Mouse (Mus musculus): ENCODE data around the gene Tmem135. TPM values are rescaled to one million over a fixed set of nuclear protein-coding genes. Genes with fewer than 3 reads are reported as not detected.
"Not testable (repeated sequence)": the region's sequence is repeated elsewhere in the genome, so short reads cannot be mapped to it uniquely, and the experiment has no call there.

Tmem135 gene
- polyA plus RNA-seq, 1 experiment: 27.6 TPM

GRCm38 (mm10) chr7:89329896-89330295 is 74.1 kb downstream of the Tmem135 start:
- no peak for DNase-seq (ENCODE audit: low read depth in 1 of 2, low spot score in 2 of 2)
- Histone ChIP-seq H3K27me3 (ENCODE audit: control insufficient read depth, insufficient read depth, low read length) (no peaks in the 10 kb centered on the region), H3K36me3 (ENCODE audit: control insufficient read depth, insufficient read depth, low read length) (no peaks in the 10 kb centered on the region), H3K4me3 (ENCODE audit: extremely low read depth, insufficient read depth, insufficient read length) (no peak overlapping the region), H3K27ac (ENCODE audit: insufficient read depth, low read length) (no peak overlapping the region), H3K4me1 (ENCODE audit: control insufficient read depth, insufficient read depth, insufficient read length) (no peaks in the 10 kb centered on the region)
- TF ChIP-seq POLR2A (IDR thresholded peaks at IDR 0.05; ENCODE audit: low read depth, low read length) (no peak), CTCF (IDR thresholded peaks at IDR 0.05; ENCODE audit: extremely low read depth, insufficient read depth, insufficient read length, insufficient replicate concordance) (no peak)
- WGBS: 84% methylated on average over 1 of the region's 1 CpGs

GRCm38 (mm10) chr7:89327731-89328130 is 76.3 kb downstream of the Tmem135 start:
- 95% methylated on average over 5 of the region's 5 CpGs for WGBS
- no peak for DNase-seq (ENCODE audit: low read depth in 1 of 2, low spot score in 2 of 2)
- no peak overlapping the region for H3K4me3 ChIP-seq (ENCODE audit: extremely low read depth, insufficient read depth, insufficient read length)
- TF ChIP-seq CTCF (IDR thresholded peaks at IDR 0.05; ENCODE audit: extremely low read depth, insufficient read depth, insufficient read length, insufficient replicate concordance) (no peak), POLR2A (IDR thresholded peaks at IDR 0.05; ENCODE audit: low read depth, low read length) (no peak)
- no peaks in the 10 kb centered on the region for H3K27me3 ChIP-seq (ENCODE audit: control insufficient read depth, insufficient read depth, low read length)
- H3K27ac ChIP-seq (ENCODE audit: insufficient read depth, low read length): no peak overlapping the region
- H3K36me3 ChIP-seq (ENCODE audit: control insufficient read depth, insufficient read depth, low read length): no peaks in the 10 kb centered on the region
- no peaks in the 10 kb centered on the region for H3K4me1 ChIP-seq (ENCODE audit: control insufficient read depth, insufficient read depth, insufficient read length)

GRCm38 (mm10) chr7:89326761-89327160 is 77.3 kb downstream of the Tmem135 start:
- Histone ChIP-seq H3K4me3 (ENCODE audit: extremely low read depth, insufficient read depth, insufficient read length) (no peak overlapping the region), H3K4me1 (ENCODE audit: control insufficient read depth, insufficient read depth, insufficient read length) (no peaks in the 10 kb centered on the region), H3K36me3 (ENCODE audit: control insufficient read depth, insufficient read depth, low read length) (no peaks in the 10 kb centered on the region), H3K27ac (ENCODE audit: insufficient read depth, low read length) (no peak overlapping the region), H3K27me3 (ENCODE audit: control insufficient read depth, insufficient read depth, low read length) (no peaks in the 10 kb centered on the region)
- DNase-seq (ENCODE audit: low read depth in 1 of 2, low spot score in 2 of 2): no peak
- WGBS: 81% methylated on average over 4 of the region's 4 CpGs
- TF ChIP-seq CTCF (IDR thresholded peaks at IDR 0.05; ENCODE audit: extremely low read depth, insufficient read depth, insufficient read length, insufficient replicate concordance): no peak

- no peaks in the 10 kb centered on the region for H3K36me3 ChIP-seq (ENCODE audit: control insufficient read depth, insufficient read depth, low read length)
- 68% methylated on average over 5 of the region's 5 CpGs for WGBS
- no peak for DNase-seq (ENCODE audit: low read depth in 1 of 2, low spot score in 2 of 2)
- H3K27me3 ChIP-seq (ENCODE audit: control insufficient read depth, insufficient read depth, low read length): no peaks in the 10 kb centered on the region
- no peaks in the 10 kb centered on the region for H3K4me1 ChIP-seq (ENCODE audit: control insufficient read depth, insufficient read depth, insufficient read length)
- TF ChIP-seq CTCF (IDR thresholded peaks at IDR 0.05; ENCODE audit: extremely low read depth, insufficient read depth, insufficient read length, insufficient replicate concordance) (no peak), POLR2A (IDR thresholded peaks at IDR 0.05; ENCODE audit: low read depth, low read length) (no peak)
- no peak overlapping the region for H3K27ac ChIP-seq (ENCODE audit: insufficient read depth, low read length)
- no peak overlapping the region for H3K4me3 ChIP-seq (ENCODE audit: extremely low read depth, insufficient read depth, insufficient read length)
These were observed 77.8 kb downstream of the Tmem135 start for GRCm38 (mm10) chr7:89326202-89326601.

- not testable (repeated sequence) for H3K27me3 ChIP-seq (ENCODE audit: control insufficient read depth, insufficient read depth, low read length); H3K27ac ChIP-seq (ENCODE audit: insufficient read depth, low read length); H3K36me3 ChIP-seq (ENCODE audit: control insufficient read depth, insufficient read depth, low read length); H3K4me3 ChIP-seq (ENCODE audit: extremely low read depth, insufficient read depth, insufficient read length); DNase-seq (ENCODE audit: low read depth in 1 of 2, low spot score in 2 of 2); H3K4me1 ChIP-seq (ENCODE audit: control insufficient read depth, insufficient read depth, insufficient read length)
- 91% methylated on average over 4 of the region's 4 CpGs for WGBS
These were observed 81.3 kb downstream of the Tmem135 start for GRCm38 (mm10) chr7:89322741-89323140.

GRCm38 (mm10) chr7:89319351-89319750 is 84.7 kb downstream of the Tmem135 start:
- H3K4me1 ChIP-seq (ENCODE audit: control insufficient read depth, insufficient read depth, insufficient read length): no peaks in the 10 kb centered on the region
- H3K27ac ChIP-seq (ENCODE audit: insufficient read depth, low read length): no peak overlapping the region
- DNase-seq (ENCODE audit: low read depth in 1 of 2, low spot score in 2 of 2): no peak
- TF ChIP-seq POLR2A (IDR thresholded peaks at IDR 0.05; ENCODE audit: low read depth, low read length) (no peak), CTCF (IDR thresholded peaks at IDR 0.05; ENCODE audit: extremely low read depth, insufficient read depth, insufficient read length, insufficient replicate concordance) (no peak)
- no peak overlapping the region for H3K4me3 ChIP-seq (ENCODE audit: extremely low read depth, insufficient read depth, insufficient read length)
- H3K27me3 ChIP-seq (ENCODE audit: control insufficient read depth, insufficient read depth, low read length): no peaks in the 10 kb centered on the region
- H3K36me3 ChIP-seq (ENCODE audit: control insufficient read depth, insufficient read depth, low read length): no peaks in the 10 kb centered on the region
- 88% methylated on average over 1 of the region's 1 CpGs for WGBS

GRCm38 (mm10) chr7:89317088-89317487 is 86.9 kb downstream of the Tmem135 start:
- H3K27me3 ChIP-seq (ENCODE audit: control insufficient read depth, insufficient read depth, low read length); H3K4me3 ChIP-seq (ENCODE audit: extremely low read depth, insufficient read depth, insufficient read length); H3K27ac ChIP-seq (ENCODE audit: insufficient read depth, low read length); H3K36me3 ChIP-seq (ENCODE audit: control insufficient read depth, insufficient read depth, low read length); DNase-seq (ENCODE audit: low read depth in 1 of 2, low spot score in 2 of 2); H3K4me1 ChIP-seq (ENCODE audit: control insufficient read depth, insufficient read depth, insufficient read length): not testable (repeated sequence)
- WGBS: 100% methylated on average over 1 of the region's 1 CpGs

GRCm38 (mm10) chr7:89316112-89316511 is 87.9 kb downstream of the Tmem135 start:
- DNase-seq (ENCODE audit: low read depth in 1 of 2, low spot score in 2 of 2): no peak
- H3K27me3 ChIP-seq (ENCODE audit: control insufficient read depth, insufficient read depth, low read length): no peaks in the 10 kb centered on the region
- TF ChIP-seq CTCF (IDR thresholded peaks at IDR 0.05; ENCODE audit: extremely low read depth, insufficient read depth, insufficient read length, insufficient replicate concordance): no peak
- no peak overlapping the region for H3K4me3 ChIP-seq (ENCODE audit: extremely low read depth, insufficient read depth, insufficient read length)
- no peak overlapping the region for H3K27ac ChIP-seq (ENCODE audit: insufficient read depth, low read length)
- H3K4me1 ChIP-seq (ENCODE audit: control insufficient read depth, insufficient read depth, insufficient read length): no peaks in the 10 kb centered on the region
- peaks cover 2% of the 10 kb centered on the region; the same call in 1 of the 2 replicates for H3K36me3 ChIP-seq (ENCODE audit: control insufficient read depth, insufficient read depth, low read length)
- 91% methylated on average over 3 of the region's 3 CpGs for WGBS

Data from spleen, adult 2 months (tissue).